Comparison of ENCODE assay signal across 18 mouse cellular contexts in the genomic region with DNA sequence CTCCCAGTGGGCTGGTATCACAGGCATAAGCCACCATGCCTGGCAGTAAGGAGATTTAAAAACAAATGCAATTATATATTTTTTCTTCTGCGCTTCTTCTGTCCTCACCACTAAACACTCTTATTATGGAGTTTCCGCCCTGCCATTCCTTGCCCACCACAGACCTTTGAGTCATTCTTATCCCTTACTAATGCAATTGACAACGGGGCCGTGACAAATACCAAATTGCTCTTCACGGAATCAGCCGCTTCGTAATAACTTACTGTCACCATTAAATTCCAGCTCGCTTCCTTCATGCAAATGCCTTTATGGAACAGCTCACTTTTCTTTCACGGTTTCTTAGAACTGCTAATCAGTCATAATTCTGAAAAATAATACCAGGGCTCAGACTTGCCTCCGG. TPM values are rescaled to one million over a fixed set of nuclear protein-coding genes. Genes with fewer than 3 reads are reported as not detected.
DNase-seq lines count a peak whose midpoint lies in the region; ATAC-seq and TF ChIP-seq lines count a peak whose summit lies in the region.
"Had no signal": no experiment of that assay in that cellular context is flagged by ENCODE, and none has a peak within 500 bp of the region (broad histone marks: within the 10 kb centered on the region; RNA-seq: fewer than 3 reads in every experiment).

No protein-coding gene starts in this region.

- DNase-seq in midbrain, embryonic 14.5 days = peak; percentile 53
- DNase-seq in midbrain, embryonic 10.5 days (ENCODE audit: low spot score) = no peak
- no peak for DNase-seq in Patski (ENCODE audit: low read depth, low spot score)
- peak; percentile 58 for DNase-seq in embryonic facial prominence, embryonic 14.5 days (ENCODE audit: low spot score)
- no peak for DNase-seq in neural tube, embryonic 10.5 days (ENCODE audit: extremely low spot score, low spot score)
- no peak for DNase-seq in natural killer cell, adult 2 months (ENCODE audit: low spot score in 2 of 2)
- DNase-seq: adrenal gland, postnatal 14 days; cerebellum, adult 18-20 months; cerebellum, postnatal 10 days; embryo, embryonic 11 days; gastrocnemius, postnatal 36 days; heart, adult 11 months; heart, postnatal 36 days had no signal

- CTCF ChIA-PET in Patski (lab: Charles Lee) = interaction anchor here (1.2 to 2.1 kb wide), 3 partner anchors 13 to 31 kb away, joined by 4 to 10 read pairs (median 8); no protein-coding TSS in a partner anchor

- no peak overlapping the region for H3K4me3 ChIP-seq in midbrain, embryonic 14.5 days (replicated peaks; ENCODE audit: low read depth, low read length)
- no peak overlapping the region for H3K4me3 ChIP-seq in midbrain, embryonic 10.5 days
- no peak overlapping the region for H3K4me3 ChIP-seq in embryonic facial prominence, embryonic 14.5 days (ENCODE audit: low read depth, low read length)
- H3K4me3 ChIP-seq: embryonic facial prominence, embryonic 15.5 days; forebrain, embryonic 15.5 days; heart, embryonic 13.5 days; hindbrain, embryonic 15.5 days had no signal

- 34% methylated on average over 10 of the region's 10 CpGs for WGBS in midbrain, embryonic 14.5 days
- WGBS in midbrain, embryonic 10.5 days = 88% methylated on average over 10 of the region's 10 CpGs
- 50% methylated on average over 10 of the region's 10 CpGs for WGBS in embryonic facial prominence, embryonic 14.5 days

- H3K4me2 ChIP-seq in midbrain, embryonic 14.5 days (ENCODE audit: low read length) = no peak overlapping the region
- no peak overlapping the region for H3K4me2 ChIP-seq in embryonic facial prominence, embryonic 14.5 days (ENCODE audit: low read depth, low read length)
- H3K4me2 ChIP-seq: embryonic facial prominence, embryonic 15.5 days; forebrain, embryonic 15.5 days; heart, embryonic 13.5 days; hindbrain, embryonic 15.5 days had no signal

- TF ChIP-seq CTCF in Patski (IDR thresholded peaks at IDR 0.05) = no peak

- peak overlapping the region; percentile 9; the same call in 1 of the 2 replicates for H3K27ac ChIP-seq in midbrain, embryonic 14.5 days (replicated peaks; ENCODE audit: low read depth, low read length)
- H3K27ac ChIP-seq in midbrain, embryonic 10.5 days (replicated peaks) = no peak overlapping the region
- H3K27ac ChIP-seq in embryonic facial prominence, embryonic 14.5 days (replicated peaks; ENCODE audit: low read depth, low read length) = no peak overlapping the region
- H3K27ac ChIP-seq: forebrain, embryonic 15.5 days; heart, embryonic 13.5 days; hindbrain, embryonic 15.5 days had no signal

- H3K9ac ChIP-seq in midbrain, embryonic 14.5 days (replicated peaks; ENCODE audit: low read length) = no peak overlapping the region
- no peak overlapping the region for H3K9ac ChIP-seq in embryonic facial prominence, embryonic 14.5 days (ENCODE audit: low read depth, low read length)
- H3K9ac ChIP-seq: embryonic facial prominence, embryonic 15.5 days; forebrain, embryonic 15.5 days; heart, embryonic 13.5 days; hindbrain, embryonic 15.5 days had no signal

- in situ Hi-C loops in Patski (cut with MboI; ENCODE audit: low pct_unique_long_range_greater_than_20kb) = no loop called here

- H3K9me3 ChIP-seq in midbrain, embryonic 14.5 days (ENCODE audit: control insufficient read depth, low read length) = no peaks in the 10 kb centered on the region
- H3K9me3 ChIP-seq in midbrain, embryonic 10.5 days (replicated peaks) = no peaks in the 10 kb centered on the region
- no peaks in the 10 kb centered on the region for H3K9me3 ChIP-seq in embryonic facial prominence, embryonic 14.5 days (ENCODE audit: control insufficient read depth, low read length)
- H3K9me3 ChIP-seq: embryonic facial prominence, embryonic 15.5 days; forebrain, embryonic 15.5 days; heart, embryonic 13.5 days; hindbrain, embryonic 15.5 days had no signal

- H3K4me1 ChIP-seq in midbrain, embryonic 14.5 days (ENCODE audit: control insufficient read depth, insufficient read depth, low read length) = 0 out of 2 replicates have a peak, but pooled peaks cover 3% of the 10 kb centered on the region
- peaks cover 8% of the 10 kb centered on the region for H3K4me1 ChIP-seq in midbrain, embryonic 10.5 days
- H3K4me1 ChIP-seq in embryonic facial prominence, embryonic 14.5 days (ENCODE audit: control insufficient read depth, insufficient read depth, low read length) = peaks cover 10% of the 10 kb centered on the region; the same call in 1 of the 2 replicates
- H3K4me1 ChIP-seq: forebrain, embryonic 15.5 days; hindbrain, embryonic 15.5 days had no signal

- H3K27me3 ChIP-seq in midbrain, embryonic 14.5 days (ENCODE audit: control insufficient read depth, insufficient read depth, low read length) = no peaks in the 10 kb centered on the region
- H3K27me3 ChIP-seq in midbrain, embryonic 10.5 days (ENCODE audit: low read depth, poor library complexity, severe bottlenecking) = no peaks in the 10 kb centered on the region
- no peaks in the 10 kb centered on the region for H3K27me3 ChIP-seq in Patski
- H3K27me3 ChIP-seq in embryonic facial prominence, embryonic 14.5 days (replicated peaks; ENCODE audit: control insufficient read depth, insufficient read depth, low read length) = no peaks in the 10 kb centered on the region
- H3K27me3 ChIP-seq: embryonic facial prominence, embryonic 15.5 days; forebrain, embryonic 15.5 days; heart, embryonic 13.5 days; hindbrain, embryonic 15.5 days had no signal

- POLR2A ChIA-PET in Patski (lab: Charles Lee) = interaction anchor here (0.8 kb wide), 1 partner anchor 133 kb away, joined by 3 read pairs; no protein-coding TSS in a partner anchor

- H3K36me3 ChIP-seq in midbrain, embryonic 14.5 days (ENCODE audit: control insufficient read depth, insufficient read depth, low read length) = no peaks in the 10 kb centered on the region
- H3K36me3 ChIP-seq in midbrain, embryonic 10.5 days = no peaks in the 10 kb centered on the region
- H3K36me3 ChIP-seq in embryonic facial prominence, embryonic 14.5 days (ENCODE audit: control insufficient read depth, insufficient read depth, low read length) = no peaks in the 10 kb centered on the region
- H3K36me3 ChIP-seq: embryonic facial prominence, embryonic 15.5 days; forebrain, embryonic 15.5 days; heart, embryonic 13.5 days; hindbrain, embryonic 15.5 days had no signal

- ATAC-seq in midbrain, embryonic 14.5 days (ENCODE audit: low FRiP score, low TSS enrichment) = no peak
- ATAC-seq in Patski = peak; percentile 47
- no peak for ATAC-seq in embryonic facial prominence, embryonic 14.5 days (ENCODE audit: low read depth)
- ATAC-seq: activated CD4-positive, CD25-positive, alpha-beta regulatory T cell, adult 4 months; forebrain, embryonic 15.5 days had no signal

RNA-seq across cellular contexts. Expression of a gene that starts 59.4 kb away (rescaled TPM):
- polyA plus RNA-seq in midbrain, embryonic 14.5 days (2014; fragmentation: Nextera tagmentation; extraction: Ambion mirVana) = 18.9 and 31.6 TPM in 2 replicates
- 41.7 and 46.1 TPM in 2 replicates for polyA plus RNA-seq in midbrain, embryonic 10.5 days (2016; fragmentation: Nextera tagmentation; extraction: Ambion mirVana)
- 76.1 TPM for polyA plus RNA-seq in Patski (2021)
- polyA plus RNA-seq in embryonic facial prominence, embryonic 14.5 days (2014; fragmentation: Nextera tagmentation; extraction: Ambion mirVana) = 19.9 and 21.8 TPM in 2 replicates

Comparison
In these comparisons a context has a peak if more than half of its experiments do, and no peak if none do; other contexts are left out.
1. DNase-seq: peak in midbrain, embryonic 14.5 days (single experiment) and embryonic facial prominence, embryonic 14.5 days (single experiment); none in midbrain, embryonic 10.5 days (single experiment), Patski (single experiment), neural tube, embryonic 10.5 days (single experiment) and natural killer cell, adult 2 months (0 of 2).